Mouse (Mus musculus) MEL (cell line): Measurements from ENCODE around the gene Fgfr2.

Experiments
- CTCF ChIP-seq, 3 experiments: IDR thresholded peaks in 2 of 3; conservative IDR thresholded peaks in 1 of 3; 2 replicates each; pipeline ENCODE4 v1.5.1; 2011 to 2012; ENCODE audit warnings: low read length in 3 of 3, low read depth in 2 of 3, mild to moderate bottlenecking in 2 of 3, improper control_type of control experiment in 1 of 3, inconsistent platforms in 1 of 3, mixed read lengths in 1 of 3, moderate library complexity in 1 of 3; ENCODE audit not compliant: control insufficient read depth in 1 of 3, insufficient read depth in 1 of 3, poor library complexity in 1 of 3, severe bottlenecking in 1 of 3
- ELF1 ChIP-seq: IDR thresholded peaks from 2 replicates; pipeline ENCODE4 v1.6.1; 2014; ENCODE audit warnings: low read depth, mild to moderate bottlenecking, inconsistent platforms, low read length, improper control_type of control experiment, moderate library complexity
- GABPA ChIP-seq: IDR thresholded peaks from 2 replicates; pipeline ENCODE4 v1.6.1; 2012; ENCODE audit warnings: low read depth, mild to moderate bottlenecking, inconsistent platforms, low read length, improper control_type of control experiment, moderate library complexity
- GATA1 ChIP-seq: IDR thresholded peaks from 2 replicates; pipeline ENCODE4 v1.6.1; 2011; ENCODE audit warnings: low read depth, low read length, improper control_type of control experiment
- MAFK ChIP-seq: IDR thresholded peaks from 2 replicates; pipeline ENCODE4 v1.6.1; 2011; ENCODE audit warnings: low read depth, mild to moderate bottlenecking, low read length, improper control_type of control experiment, borderline replicate concordance
- MAX ChIP-seq: IDR thresholded peaks from 2 replicates; pipeline ENCODE4 v1.6.1; 2011; ENCODE audit warnings: low read length, improper control_type of control experiment
- POLR2A ChIP-seq, 2 experiments: IDR thresholded peaks; 2 replicates each; pipeline ENCODE4 v1.6.1; 2011 to 2012; ENCODE audit warnings: low read length in 2 of 2, mild to moderate bottlenecking in 2 of 2, control low read depth in 1 of 2, improper control_type of control experiment in 1 of 2, low read depth in 1 of 2, moderate library complexity in 1 of 2; ENCODE audit not compliant: control insufficient read depth in 1 of 2, insufficient read depth in 1 of 2, poor library complexity in 1 of 2
- USF1 ChIP-seq: IDR thresholded peaks from 2 replicates; pipeline ENCODE4 v1.6.1; 2014; ENCODE audit warnings: low read depth, mild to moderate bottlenecking, inconsistent platforms, low read length, improper control_type of control experiment, moderate library complexity
- ZNF384 ChIP-seq: IDR thresholded peaks from 2 replicates; pipeline ENCODE4 v1.6.1; 2012; ENCODE audit warnings: low read depth, mild to moderate bottlenecking, inconsistent platforms, low read length, improper control_type of control experiment

DNA sequence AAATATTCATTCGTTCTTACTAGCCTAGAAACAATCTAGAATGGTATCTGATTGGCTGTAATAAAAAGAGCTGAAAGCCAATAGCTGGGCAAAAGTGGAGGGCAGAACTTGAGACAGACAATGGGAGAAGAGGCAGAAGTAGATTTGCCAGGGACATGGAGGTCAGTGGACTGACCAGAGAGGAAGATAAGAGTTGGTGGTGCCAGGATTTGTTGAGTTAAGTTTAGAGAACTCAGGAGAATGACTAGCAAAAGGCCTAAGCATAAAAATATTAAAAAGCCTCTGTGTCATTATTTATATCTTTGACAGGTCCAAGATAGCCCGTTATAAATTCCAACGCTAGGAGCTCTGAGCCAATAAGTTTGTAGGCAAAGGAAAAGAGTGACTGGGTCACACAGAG, 2668.9 kb downstream of the Fgfr2 start:
- no peak for TF ChIP-seq MAX
- TF ChIP-seq CTCF (IDR thresholded peaks at IDR 0.05 in 2 of 3, conservative IDR thresholded peaks at IDR 0.05 in 1 of 3; ENCODE audit: control insufficient read depth in 1 of 3, insufficient read depth in 1 of 3, low read depth in 2 of 3, low read length in 3 of 3, poor library complexity in 1 of 3, severe bottlenecking in 1 of 3) = no peak
- TF ChIP-seq ELF1 = no peak
- no peak for TF ChIP-seq GABPA
- TF ChIP-seq USF1 = no peak
- no peak for TF ChIP-seq GATA1
- TF ChIP-seq POLR2A (IDR thresholded peaks at IDR 0.05; ENCODE audit: control insufficient read depth in 1 of 2, insufficient read depth in 1 of 2, low read depth in 1 of 2, low read length in 2 of 2, poor library complexity in 1 of 2) = no peak
- no peak for TF ChIP-seq ZNF384
- TF ChIP-seq MAFK = no peak
